Mouse (Mus musculus) heart, postnatal 0 days (tissue): Measurements from ENCODE around the gene Cnpy1. TPM values are rescaled to one million over a fixed set of nuclear protein-coding genes. Genes with fewer than 3 reads are reported as not detected.
A peak's percentile ranks its signal among the peaks of the same experiment; 100 is the strongest.

Source experiments
- ATAC-seq: fragments of 200-750 bp; cut with Nextera tagmentation; 2 replicates; pipeline ENCODE4 v1.8.0; 2017; ENCODE audit warnings: low read depth, moderate number of reproducible peaks, moderate library complexity; ENCODE audit not compliant: insufficient read depth
- DNase-seq: peaks from one replicate; pipeline ENCODE4 v3.0.0-alpha.2; 2016; ENCODE audit warnings: low spot score
- H3K27ac ChIP-seq: fragments of 300-500 bp; sonication (generic); 2 replicates; pipeline ENCODE4 v1.5.1; 2014; ENCODE audit warnings: low read depth, mild to moderate bottlenecking
- H3K27me3 ChIP-seq: fragments of 300-500 bp; sonication (generic); 2 replicates; pipeline ENCODE4 v1.6.1; 2014; ENCODE audit warnings: low read length, mixed read lengths; ENCODE audit not compliant: control insufficient read depth, insufficient read depth
- H3K36me3 ChIP-seq: fragments of 300-500 bp; sonication (generic); replicated peaks from 2 replicates; pipeline ENCODE4 v1.6.1; 2014; ENCODE audit warnings: low read length, mixed read lengths; ENCODE audit not compliant: control insufficient read depth, insufficient read depth
- H3K4me1 ChIP-seq: fragments of 300-500 bp; sonication (generic); 2 replicates; pipeline ENCODE4 v1.6.1; 2014; ENCODE audit warnings: antibody characterized with exemption; ENCODE audit not compliant: control insufficient read depth, insufficient read depth
- H3K4me2 ChIP-seq: fragments of 300-500 bp; sonication (generic); 2 replicates; pipeline ENCODE4 v1.6.1; 2014; ENCODE audit warnings: low read depth, mild to moderate bottlenecking, low read length, moderate library complexity
- H3K4me3 ChIP-seq: fragments of 300-500 bp; sonication (generic); 2 replicates; pipeline ENCODE4 v1.5.1; 2014; ENCODE audit warnings: low read depth, low read length
- H3K9ac ChIP-seq: fragments of 300-500 bp; sonication (generic); replicated peaks from 2 replicates; pipeline ENCODE4 v1.6.1; 2014; ENCODE audit warnings: low read depth, low read length, mixed read lengths
- H3K9me3 ChIP-seq: fragments of 300-500 bp; sonication (generic); replicated peaks from 2 replicates; pipeline ENCODE4 v1.6.1; 2016; ENCODE audit warnings: low read length; ENCODE audit not compliant: control insufficient read depth
- CTCF ChIP-seq: IDR thresholded peaks from 2 replicates; pipeline ENCODE4 v1.5.1; 2016; ENCODE audit warnings: antibody characterized with exemption, control low read depth, low read depth
- EP300 ChIP-seq: IDR thresholded peaks from 2 replicates; pipeline ENCODE4 v1.6.1; 2016; ENCODE audit warnings: antibody characterized with exemption, low read depth
- WGBS: fragments of 180-500 bp; shearing (Covaris S2); extraction: QIAGEN DNeasy Blood & Tissue Kit; methylation state at CpG from one replicate; pipeline ENCODE4 v1.1.7; 2014; 5-methylcytosine and 5-hydroxymethylcytosine counted together
- polyA plus RNA-seq: library from polyadenylated mRNA; unstranded; fragments of >200 nt; fragmentation: Nextera tagmentation; extraction: Ambion mirVana; gene quantifications from 2 replicates; pipeline ENCODE4 v1.2.1, GENCODE M21; 2015
- total RNA-seq: library from RNA; depleted of rRNA; stranded (reverse); fragments of >200 nt; gene quantifications from 2 replicates; pipeline ENCODE4 v1.2.3, GENCODE M21; 2014; ENCODE audit warnings: low replicate concordance; rRNA removed

Gene Cnpy1
- total RNA-seq (0.62 TPM in 1 of 2 replicates, not detected in the other), polyA plus RNA-seq (not detected in 2 replicates)

- ATAC-seq = no peak
- no peak for DNase-seq
- Histone ChIP-seq H3K9ac (no peak within 1 kb of the TSS), H3K4me1 (no peaks in the 10 kb centered on the region), H3K9me3 (no peaks in the 10 kb centered on the region), H3K27ac (no peak within 1 kb of the TSS), H3K4me2 (no peak within 1 kb of the TSS), H3K4me3 (no peak within 1 kb of the TSS), H3K36me3 (no peaks in the 10 kb centered on the region), H3K27me3 (no peaks in the 10 kb centered on the region)
- 71% methylated on average over 11 of the region's 11 CpGs for WGBS
- TF ChIP-seq CTCF (no peak), EP300 (no peak)
Observed at GRCm38 (mm10) chr5:28245574-28245973, at the start of gene Cnpy1. Gene Cnpy1, minus strand, starts transcription at chr5:28245806.

- DNase-seq (peak; percentile 57), ATAC-seq (no peak)
- WGBS = 4% methylated on average over 6 of the region's 6 CpGs
- no peaks in the 10 kb centered on the region for H3K4me1 ChIP-seq
- H3K27me3 ChIP-seq = 0 out of 2 replicates have a peak, but pooled peaks cover 4% of the 10 kb centered on the region
- H3K4me3 ChIP-seq = no peak overlapping the region
- TF ChIP-seq EP300 (no peak), CTCF (peak; percentile 98)
- no peaks in the 10 kb centered on the region for H3K9me3 ChIP-seq
- no peaks in the 10 kb centered on the region for H3K36me3 ChIP-seq
- no peak overlapping the region for H3K9ac ChIP-seq
- H3K4me2 ChIP-seq = no peak overlapping the region
- no peak overlapping the region for H3K27ac ChIP-seq
Observed at GRCm38 (mm10) chr5:28293990-28294389, 48.4 kb upstream of the Cnpy1 start.

GRCm38 (mm10) chr5:28292281-28292680, 46.7 kb upstream of the Cnpy1 start:
- no peaks in the 10 kb centered on the region for H3K36me3 ChIP-seq
- no peaks in the 10 kb centered on the region for H3K4me1 ChIP-seq
- no peak for ATAC-seq
- TF ChIP-seq EP300 (no peak), CTCF (no peak)
- H3K27ac ChIP-seq = no peak overlapping the region
- H3K27me3 ChIP-seq = 0 out of 2 replicates have a peak, but pooled peaks cover 4% of the 10 kb centered on the region
- H3K9ac ChIP-seq = no peak overlapping the region
- no peak for DNase-seq
- WGBS = 39% methylated on average over 3 of the region's 3 CpGs
- no peak overlapping the region for H3K4me3 ChIP-seq
- H3K9me3 ChIP-seq = no peaks in the 10 kb centered on the region
- H3K4me2 ChIP-seq = no peak overlapping the region

- Histone ChIP-seq H3K9ac (no peak overlapping the region), H3K4me3 (no peak overlapping the region), H3K27me3 (0 out of 2 replicates have a peak, but pooled peaks cover 4% of the 10 kb centered on the region), H3K27ac (no peak overlapping the region), H3K4me2 (no peak overlapping the region), H3K36me3 (no peaks in the 10 kb centered on the region), H3K9me3 (no peaks in the 10 kb centered on the region), H3K4me1 (no peaks in the 10 kb centered on the region)
- TF ChIP-seq CTCF = no peak
- no peak for TF ChIP-seq EP300
- no peak for DNase-seq
- ATAC-seq = no peak
- WGBS = 71% methylated on average over 5 of the region's 5 CpGs
Observed at GRCm38 (mm10) chr5:28291118-28291850, 45.7 kb upstream of the Cnpy1 start.

- H3K4me2 ChIP-seq = no peak overlapping the region
Observed at GRCm38 (mm10) chr5:28290630-28291029, 45.0 kb upstream of the Cnpy1 start.

More at GRCm38 (mm10) chr5:28290630-28291029, 45.0 kb upstream of the Cnpy1 start:
- no peaks in the 10 kb centered on the region for H3K4me1 ChIP-seq
- H3K27me3 ChIP-seq = 0 out of 2 replicates have a peak, but pooled peaks cover 4% of the 10 kb centered on the region
- WGBS = 38% methylated on average over 1 of the region's 1 CpGs
- no peaks in the 10 kb centered on the region for H3K36me3 ChIP-seq
- no peak for TF ChIP-seq EP300
- no peak for TF ChIP-seq CTCF
- no peak for ATAC-seq
- H3K27ac ChIP-seq = no peak overlapping the region
- no peak overlapping the region for H3K4me3 ChIP-seq
- no peaks in the 10 kb centered on the region for H3K9me3 ChIP-seq
- H3K9ac ChIP-seq = no peak overlapping the region
- DNase-seq = no peak
